Mouse (Mus musculus) G1E-ER4 (cell line): ENCODE data around the gene Pyroxd1. TPM values are rescaled to one million over a fixed set of nuclear protein-coding genes. Genes with fewer than 3 reads are reported as not detected.

Experiments
- GATA1 ChIP-seq: IDR thresholded peaks from one replicate; pipeline ENCODE4 v1.8.0; 2012; ENCODE audit warnings: low read length, inconsistent platforms
- polyA plus RNA-seq: library from polyadenylated mRNA; stranded (reverse); fragments of >175 nt; gene quantifications from 2 replicates; pipeline ENCODE4 v1.2.3, GENCODE M21; 2012

The Pyroxd1 gene
- polyA plus RNA-seq: 1.7 and 3.1 TPM in 2 replicates

- TF ChIP-seq GATA1: no peak
Observed at GRCm38 (mm10) chr6:142345440-142346038, at the start of gene Pyroxd1. TSS of gene Pyroxd1 (plus strand) at chr6:142345654.

DNA sequence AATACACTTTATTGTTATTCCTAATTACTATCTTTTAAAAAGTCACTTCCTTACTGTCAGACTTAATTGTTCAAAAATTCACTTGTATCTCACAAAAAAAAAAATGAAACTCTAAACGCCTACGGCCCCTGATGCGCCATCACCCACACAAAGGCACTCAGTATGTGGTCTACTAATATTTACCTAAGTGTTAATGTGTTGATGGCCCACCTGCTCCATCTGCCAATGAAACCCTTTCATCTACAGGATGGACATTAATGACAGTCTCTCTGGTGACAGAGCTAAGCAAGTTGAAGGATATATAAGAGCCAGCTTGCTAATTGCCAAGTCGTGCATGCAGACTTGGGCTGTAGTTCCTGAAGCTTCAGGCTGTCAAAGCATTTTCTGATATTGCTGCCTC lies 47.4 kb upstream of the Pyroxd1 start, which contains the start of gene Iapp:
Gene Iapp (plus strand): TSS at position 326 of the 400 bp plus-strand sequence.
- no peak for TF ChIP-seq GATA1

DNA sequence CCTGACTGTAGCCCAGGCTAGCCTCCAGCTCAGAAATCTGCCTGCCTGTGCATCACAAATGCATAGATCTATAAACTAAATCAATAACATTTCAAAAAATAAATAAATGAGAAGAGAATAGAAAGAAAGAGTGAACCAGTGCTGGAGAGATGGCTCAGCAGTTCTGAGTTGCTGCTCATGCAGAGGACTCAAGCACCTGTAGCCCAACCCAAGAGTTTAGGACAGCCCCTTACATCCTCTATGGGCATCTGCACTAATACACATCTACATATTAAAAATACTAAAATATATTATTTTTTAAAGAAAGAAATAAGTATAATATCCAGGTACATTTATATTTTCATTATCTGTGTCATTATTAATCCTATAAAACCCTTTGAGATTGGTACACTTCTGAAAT lies 40.4 kb upstream of the Pyroxd1 start:
- no peak for TF ChIP-seq GATA1

GRCm38 (mm10) chr6:142314285-142314684 lies 31.2 kb upstream of the Pyroxd1 start:
- TF ChIP-seq GATA1: no peak

- no peak for TF ChIP-seq GATA1
Observed at GRCm38 (mm10) chr6:142317106-142317505, 28.3 kb upstream of the Pyroxd1 start.

GRCm38 (mm10) chr6:142322881-142323280 lies 22.6 kb upstream of the Pyroxd1 start, which contains the start of gene Slco1a5:
TSS of gene Slco1a5 (minus strand) at chr6:142322981.
- TF ChIP-seq GATA1: no peak

GRCm38 (mm10) chr6:142326598-142326997 lies 18.9 kb upstream of the Pyroxd1 start:
- no peak for TF ChIP-seq GATA1

- TF ChIP-seq GATA1: no peak
Observed at GRCm38 (mm10) chr6:142329201-142329600, 16.3 kb upstream of the Pyroxd1 start.

DNA sequence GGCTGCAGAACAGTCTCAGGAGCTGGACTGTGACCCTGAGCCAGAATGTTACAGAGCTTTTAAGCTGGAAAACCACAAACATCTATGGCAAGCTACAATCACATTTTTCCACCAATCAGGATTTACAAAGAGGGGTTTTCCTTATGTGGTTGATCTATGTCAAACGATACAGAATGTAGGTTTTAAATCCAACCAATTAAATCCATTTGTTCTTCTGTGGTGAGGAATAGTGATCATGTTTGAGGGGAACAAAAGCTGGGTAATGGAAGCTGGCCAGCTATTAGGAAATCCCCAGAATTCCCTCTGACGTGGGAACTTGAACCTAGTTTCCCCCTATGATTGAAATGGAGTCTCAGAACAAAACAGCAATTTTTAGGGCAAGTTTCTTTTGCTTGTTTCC lies 6.5 kb upstream of the Pyroxd1 start:
- TF ChIP-seq GATA1: no peak

GRCm38 (mm10) chr6:142339576-142339975 lies 5.9 kb upstream of the Pyroxd1 start:
- no peak for TF ChIP-seq GATA1

GRCm38 (mm10) chr6:142343561-142343960 lies 1.9 kb upstream of the Pyroxd1 start:
- no peak for TF ChIP-seq GATA1

DNA sequence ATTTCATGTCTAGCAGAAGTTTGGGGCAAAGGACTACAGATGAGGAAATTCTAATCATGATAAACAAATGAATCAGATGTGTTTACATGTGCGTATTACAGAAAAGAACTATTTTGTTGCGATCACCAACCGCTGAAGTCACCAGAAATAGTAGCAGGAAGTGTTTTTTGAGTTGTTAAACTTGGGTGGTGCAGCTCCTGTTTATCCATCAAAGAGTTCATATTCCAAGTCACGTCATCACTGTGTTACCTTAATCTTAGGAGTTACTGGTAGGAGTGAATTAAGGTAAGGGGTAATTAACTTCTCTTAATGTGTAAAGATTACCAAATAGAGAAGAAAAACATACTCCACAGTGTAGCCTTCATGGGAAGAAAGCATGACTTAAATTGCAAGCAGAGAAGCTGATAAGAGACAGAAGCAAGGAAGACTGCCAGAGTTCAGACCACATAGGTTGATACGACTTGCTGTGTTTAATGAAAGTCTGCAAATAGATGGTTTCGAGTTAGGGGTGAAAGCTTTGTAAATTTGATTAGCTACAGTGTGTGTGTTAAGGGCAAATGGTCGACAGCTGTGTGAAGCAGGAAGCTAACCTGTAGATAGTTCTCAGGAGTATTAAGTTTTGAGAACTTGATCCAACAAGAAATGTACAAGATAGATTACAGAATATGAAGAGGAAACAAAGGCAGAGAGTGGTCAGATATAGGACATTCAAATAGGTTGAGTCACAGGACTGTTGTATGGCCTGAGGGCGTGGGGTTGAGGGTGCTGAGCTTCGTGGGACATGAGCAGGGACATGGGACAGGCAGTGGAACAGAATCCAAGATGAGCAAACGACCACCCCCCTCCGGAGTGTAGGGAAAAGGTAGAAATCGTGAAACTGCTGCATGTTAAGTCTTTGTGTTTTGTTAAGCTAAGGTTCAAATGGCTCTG lies 992 bp downstream of the Pyroxd1 start:
- TF ChIP-seq GATA1: no peak

DNA sequence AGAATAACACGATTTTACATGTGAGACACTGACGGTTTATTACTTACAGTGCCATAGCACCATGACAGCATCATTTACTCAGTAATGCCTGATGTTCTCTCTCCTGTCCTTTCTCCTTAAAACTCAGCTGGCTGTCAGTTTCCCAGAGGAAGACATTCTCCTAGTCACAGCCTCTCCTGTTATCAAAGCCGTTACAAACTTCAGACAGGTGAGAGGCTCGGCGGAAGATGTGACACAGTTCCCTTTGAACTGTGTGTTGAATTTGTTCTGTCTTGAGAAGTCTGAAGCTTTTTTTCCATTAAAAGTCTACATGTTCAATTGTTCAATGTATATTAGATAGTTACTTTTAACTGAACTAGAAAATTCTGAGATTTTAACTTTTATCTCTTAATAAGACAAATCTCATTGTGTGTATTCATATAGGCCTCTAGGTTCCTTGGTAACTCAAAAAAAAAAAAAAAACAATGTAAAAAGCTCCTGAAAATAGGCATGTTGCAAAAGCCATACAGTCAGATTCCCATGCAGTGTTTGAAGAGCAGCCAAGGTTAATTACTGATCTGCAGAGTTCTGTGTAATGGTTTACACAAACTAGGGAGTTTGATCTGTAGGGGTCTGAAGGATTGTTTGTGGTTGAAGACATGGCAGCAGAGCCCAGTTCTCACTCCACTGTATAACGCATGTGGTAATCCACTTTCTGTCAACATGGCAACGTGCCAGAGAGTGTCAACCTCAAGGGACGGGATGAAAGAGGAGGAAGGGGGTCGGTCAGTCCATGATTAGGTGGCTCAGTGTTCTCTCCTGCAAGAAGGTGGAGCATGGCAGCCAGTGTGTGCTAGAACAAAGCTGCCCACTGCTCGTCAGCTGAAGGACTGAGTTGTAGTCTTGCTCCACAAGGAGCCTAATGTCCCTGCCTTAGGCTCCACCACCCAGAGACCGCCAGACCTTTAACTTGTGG lies 2.3 kb downstream of the Pyroxd1 start:
- TF ChIP-seq GATA1: no peak

DNA sequence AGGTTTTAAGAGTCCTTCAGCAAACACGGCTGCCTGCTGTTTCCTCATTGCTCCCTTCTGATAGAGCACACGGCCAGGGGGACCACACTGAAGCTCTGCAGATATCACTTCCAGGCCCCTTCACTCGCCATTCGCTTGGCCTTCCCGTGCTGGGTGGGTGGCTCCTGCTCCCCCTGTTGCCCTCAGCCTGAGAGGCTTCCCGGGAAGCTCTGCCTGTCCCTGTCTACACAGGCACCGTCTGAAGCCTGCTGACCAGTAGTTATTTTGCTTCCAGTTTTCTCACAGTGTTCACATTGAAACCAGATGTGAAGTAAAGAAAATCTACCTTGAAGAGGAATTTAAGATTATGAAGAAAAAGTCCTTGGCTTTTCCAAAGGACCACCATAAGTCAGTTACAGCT lies 11.7 kb downstream of the Pyroxd1 start:
- TF ChIP-seq GATA1: no peak

DNA sequence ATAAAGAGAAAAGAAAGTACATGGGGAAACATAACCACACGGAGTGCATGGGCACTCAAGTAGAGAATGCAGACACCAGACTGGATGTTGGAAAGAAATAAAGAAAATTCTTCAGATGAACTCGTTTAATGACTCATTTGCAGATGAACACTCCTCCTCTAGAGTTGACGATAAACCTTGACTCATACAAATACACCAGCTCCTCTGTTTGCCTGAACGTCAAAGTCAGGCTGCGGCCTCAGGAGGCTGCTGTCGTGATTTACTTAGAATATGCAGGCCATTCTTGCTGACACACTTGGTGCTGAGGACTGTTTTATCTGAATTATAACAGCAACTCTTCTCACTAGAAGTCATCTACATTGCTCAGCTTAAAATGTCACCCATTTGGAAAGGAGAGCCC lies 16.6 kb downstream of the Pyroxd1 start:
- TF ChIP-seq GATA1: no peak
